Mouse (Mus musculus): ENCODE results near the gene Plagl2. TPM values are rescaled to one million over a fixed set of nuclear protein-coding genes. Genes with fewer than 3 reads are reported as not detected.

Gene Plagl2
- polyA plus RNA-seq, 3 experiments from 2014 or later = 18.9 to 24.1 (median 21.5) TPM

- ATAC-seq = no peak
These were observed 53.4 kb downstream of the Plagl2 start for GRCm38 (mm10) chr2:153187848-153188247.

GRCm38 (mm10) chr2:153186176-153186591, 55.0 kb downstream of the Plagl2 start:
- no peak for ATAC-seq

GRCm38 (mm10) chr2:153179961-153180360, 61.3 kb downstream of the Plagl2 start:
- ATAC-seq = no peak

- ATAC-seq = no peak
These were observed 61.9 kb downstream of the Plagl2 start for GRCm38 (mm10) chr2:153179126-153179860.

Other genes starting within 250 kb of the Plagl2 start
- 100 to 1,000 TPM; 149 to 191 (median 188) TPM for gene Pdrg1, start 226.0 kb downstream of the Plagl2 start, polyA plus RNA-seq (2017; shearing (Covaris generic))
- gene Xkr7, start 209.6 kb downstream of the Plagl2 start, polyA plus RNA-seq (2017; shearing (Covaris generic)) = not detected
- gene Ccm2l, start 175.5 kb downstream of the Plagl2 start, polyA plus RNA-seq (2017; shearing (Covaris generic)) = not detected
- gene Hck, start 133.0 kb downstream of the Plagl2 start, polyA plus RNA-seq (2017; shearing (Covaris generic)) = 1 to 10 TPM in 1 of 3 experiments, under 1 TPM in 1, not detected in 1; 0.28 to 1.0 TPM
- gene Tm9sf4, start 80.1 kb downstream of the Plagl2 start, polyA plus RNA-seq (2017; shearing (Covaris generic)) = 10 to 100 TPM; 31.2 to 49.1 (median 47.2) TPM
- 10 to 100 TPM; 23.3 to 25.2 (median 25.1) TPM for gene Tspyl3, start 16.0 kb downstream of the Plagl2 start, polyA plus RNA-seq (2017; shearing (Covaris generic))
- 10 to 100 TPM in 1 of 3 experiments, 1 to 10 TPM in 2; 6.2 to 13.5 (median 9.4) TPM for gene Pofut1, start 107 bp upstream of the Plagl2 start, polyA plus RNA-seq (2017; shearing (Covaris generic))
- gene Kif3b, start 50.0 kb upstream of the Plagl2 start, polyA plus RNA-seq (2017; shearing (Covaris generic)) = 10 to 100 TPM in 2 of 3 experiments, 1 to 10 TPM in 1; 8.5 to 13.3 (median 11.6) TPM
- gene Asxl1, start 104.4 kb upstream of the Plagl2 start, polyA plus RNA-seq (2017; shearing (Covaris generic)) = 10 to 100 TPM; 15.0 to 16.6 (median 15.9) TPM